Mouse (Mus musculus) ES-CJ7 (cell line): ENCODE measurements around the gene Mras.

ENCODE experiments used
- DNase-seq: peaks from one replicate; pipeline ENCODE4 v3.0.0; 2011; ENCODE audit warnings: low read depth, low spot score

Gene Mras

DNA sequence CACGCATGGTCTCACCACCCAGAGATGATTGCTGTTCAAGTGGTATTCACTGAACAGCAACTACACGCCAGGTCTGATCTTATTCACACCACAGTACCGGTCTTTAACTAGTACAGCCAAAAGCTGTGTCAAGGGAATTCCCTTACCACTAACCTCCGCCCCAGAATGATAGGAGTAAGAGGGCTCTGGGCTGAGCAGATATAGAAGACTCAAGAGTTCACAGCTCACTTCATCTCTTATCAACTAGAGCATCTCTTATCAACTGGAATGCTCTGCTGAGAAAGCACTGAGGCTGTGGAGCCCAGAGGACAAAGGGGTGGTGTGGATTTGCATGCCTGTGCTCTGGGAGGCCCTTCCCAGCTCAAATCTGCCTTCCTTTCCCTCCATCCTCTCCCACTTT, 25.4 kb downstream of the Mras start:
- DNase-seq: no peak

DNA sequence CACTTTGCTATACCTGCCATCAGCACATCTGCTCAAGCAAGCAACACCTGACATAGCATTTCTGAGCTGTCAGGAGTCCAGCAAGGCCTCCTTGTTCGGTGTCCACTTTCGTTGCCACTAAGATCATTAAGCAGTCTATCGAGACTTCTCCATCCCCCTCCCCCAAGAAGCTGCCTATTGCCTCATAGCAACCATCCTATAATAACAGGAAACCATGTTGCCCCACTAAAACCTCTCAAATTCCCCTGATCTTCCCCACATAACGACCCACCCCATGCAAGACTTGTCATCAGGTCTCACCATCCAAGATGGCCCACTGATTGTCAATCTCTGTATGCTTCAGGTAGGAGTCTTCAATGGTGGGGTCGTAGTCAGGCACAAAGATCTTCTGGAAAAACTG, 26.1 kb downstream of the Mras start:
- no peak for DNase-seq

- DNase-seq: no peak
These were observed 27.9 kb downstream of the Mras start for GRCm38 (mm10) chr9:99409280-99409679.

DNA sequence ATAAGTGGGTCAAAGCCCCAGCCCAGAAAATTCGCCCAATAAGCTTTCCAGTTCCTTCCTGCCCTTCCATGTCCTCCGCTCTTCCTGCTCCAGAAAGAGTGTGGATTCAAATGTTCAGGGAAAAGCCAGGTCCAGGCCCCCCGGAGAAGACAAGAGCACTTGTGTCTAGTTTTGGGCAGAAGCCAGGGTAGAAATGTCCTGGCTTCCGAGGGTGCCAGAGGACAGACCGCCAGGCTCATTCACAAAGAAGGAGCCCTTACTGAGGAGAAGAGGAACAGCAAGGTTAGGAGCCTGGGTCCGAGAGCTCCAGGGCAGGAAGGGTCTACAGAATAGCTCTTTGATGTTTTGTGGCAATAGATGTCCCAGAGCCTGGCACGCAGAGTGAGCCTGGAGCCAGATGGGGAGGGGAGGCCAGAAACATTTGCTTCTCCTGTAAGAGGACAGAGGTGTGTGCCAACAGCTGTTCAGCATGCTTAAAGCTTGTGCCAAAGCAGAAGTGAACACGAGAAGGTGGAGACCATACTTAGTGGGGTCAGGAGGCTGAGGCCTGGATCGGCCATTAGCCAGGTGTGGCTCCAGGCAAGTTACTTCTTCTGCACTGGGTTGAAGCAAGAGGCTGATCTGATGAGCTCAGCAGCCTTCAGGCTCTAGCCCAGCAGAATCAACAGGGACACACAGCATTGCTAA, 35.8 kb downstream of the Mras start:
- DNase-seq: no peak

DNA sequence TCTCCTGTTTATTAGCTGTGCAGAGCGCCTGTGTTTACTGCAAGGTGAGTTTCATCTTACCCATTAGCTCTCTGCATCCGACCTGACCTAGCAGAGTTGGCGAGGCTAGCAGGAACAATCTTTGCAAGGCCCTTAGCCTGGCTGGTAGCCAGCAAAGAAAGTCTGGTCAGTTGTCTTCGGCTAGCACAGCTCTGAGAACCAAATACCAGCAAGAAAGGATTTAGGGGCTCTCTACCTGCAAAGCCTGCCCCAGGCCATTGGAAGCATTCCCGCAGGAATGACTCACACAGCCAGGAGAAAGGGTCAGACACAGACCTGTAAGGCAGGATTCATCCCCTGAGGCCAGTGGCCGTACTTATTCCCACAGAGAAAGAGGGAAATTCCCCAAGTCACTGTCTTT, 36.4 kb downstream of the Mras start:
- DNase-seq: no peak

- DNase-seq: no peak
These were observed 39.9 kb downstream of the Mras start for GRCm38 (mm10) chr9:99397056-99397815.

GRCm38 (mm10) chr9:99394366-99394765, 42.8 kb downstream of the Mras start:
- DNase-seq: peak; percentile 62

DNA sequence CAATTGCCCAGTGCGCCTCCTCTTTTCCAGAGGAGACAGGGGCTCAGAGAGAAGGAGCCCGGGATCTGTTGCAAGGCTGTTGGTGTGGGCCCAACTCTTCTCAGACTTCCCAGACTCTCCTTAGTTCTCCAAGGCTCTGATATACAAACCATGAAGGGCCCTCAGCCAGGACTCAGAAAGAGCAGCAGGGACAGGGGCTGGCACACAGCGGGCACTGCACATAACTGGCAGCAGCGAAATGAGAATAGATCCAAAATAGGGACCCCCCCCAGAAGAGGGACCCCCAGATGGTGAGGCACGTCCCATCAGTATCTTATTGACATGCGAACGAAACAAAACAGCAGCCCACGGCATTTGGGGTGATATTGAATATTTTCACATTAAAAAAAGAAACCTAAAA, 44.0 kb downstream of the Mras start:
- DNase-seq: no peak

GRCm38 (mm10) chr9:99391557-99391956, 45.6 kb downstream of the Mras start:
- no peak for DNase-seq

DNA sequence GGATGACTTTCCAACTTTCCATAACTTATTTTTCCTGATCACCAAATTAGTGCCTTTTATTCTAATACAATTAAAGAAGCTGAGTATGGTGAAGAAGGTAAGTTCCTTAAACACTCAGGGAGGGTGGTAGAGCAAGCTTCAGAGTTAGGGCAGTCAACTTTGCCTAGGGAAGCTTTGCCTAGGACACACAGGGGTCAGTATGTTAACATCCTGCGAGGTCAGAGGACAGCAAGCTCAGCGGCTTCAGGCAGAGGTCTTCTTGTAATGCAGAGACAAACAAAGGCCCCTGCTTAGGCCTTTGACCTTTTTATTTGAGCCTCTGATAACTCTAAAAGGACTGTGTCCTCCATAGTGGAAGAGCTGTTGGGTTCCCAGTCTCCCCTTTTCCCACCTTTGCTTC, 46.5 kb downstream of the Mras start:
- no peak for DNase-seq

- DNase-seq: no peak
These were observed 47.0 kb downstream of the Mras start for GRCm38 (mm10) chr9:99390201-99390600.

- DNase-seq: peak; percentile 51
These were observed 47.7 kb downstream of the Mras start for GRCm38 (mm10) chr9:99389506-99389905.

GRCm38 (mm10) chr9:99388856-99389255, 48.3 kb downstream of the Mras start:
- no peak for DNase-seq

DNA sequence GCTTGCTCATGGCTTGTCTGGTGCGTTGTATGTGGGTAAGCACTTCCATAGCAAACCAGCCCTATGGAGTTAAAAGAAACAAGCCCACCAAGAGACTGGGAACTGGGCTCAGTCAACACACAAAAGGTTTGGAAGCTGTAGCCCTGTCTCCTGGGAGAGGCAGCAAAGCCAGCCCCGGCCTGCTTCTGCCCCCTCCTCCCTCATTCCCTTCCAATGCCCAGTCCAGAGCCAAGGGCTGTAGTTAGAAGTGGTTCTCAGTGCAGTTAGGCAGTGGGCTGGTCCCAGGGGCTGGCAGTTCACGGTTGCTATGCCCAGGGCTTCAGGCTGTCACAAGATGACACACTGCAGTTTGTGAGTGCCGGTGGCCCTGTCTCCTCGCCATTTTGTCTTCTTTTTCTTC, 49.1 kb downstream of the Mras start:
- no peak for DNase-seq

DNA sequence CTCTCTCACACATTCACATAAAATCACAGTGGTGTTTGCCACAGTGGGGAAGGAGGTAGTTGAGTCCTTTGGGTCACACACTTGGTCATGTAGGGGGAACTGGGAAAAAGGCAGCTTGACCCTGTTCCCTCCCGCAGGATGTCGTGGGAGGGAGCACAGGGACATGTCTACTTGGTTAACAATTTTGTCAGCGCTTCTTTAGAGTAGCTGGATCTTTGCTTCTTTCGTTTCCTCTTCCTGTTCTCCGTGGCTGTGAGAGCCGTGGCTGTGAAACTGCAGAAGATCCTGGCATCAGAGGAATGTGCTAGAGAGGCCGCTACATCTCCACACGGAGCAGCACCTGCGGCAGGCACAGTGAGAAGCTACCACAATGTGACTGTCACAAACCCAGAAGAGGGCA, 54.6 kb downstream of the Mras start:
- DNase-seq: no peak

DNA sequence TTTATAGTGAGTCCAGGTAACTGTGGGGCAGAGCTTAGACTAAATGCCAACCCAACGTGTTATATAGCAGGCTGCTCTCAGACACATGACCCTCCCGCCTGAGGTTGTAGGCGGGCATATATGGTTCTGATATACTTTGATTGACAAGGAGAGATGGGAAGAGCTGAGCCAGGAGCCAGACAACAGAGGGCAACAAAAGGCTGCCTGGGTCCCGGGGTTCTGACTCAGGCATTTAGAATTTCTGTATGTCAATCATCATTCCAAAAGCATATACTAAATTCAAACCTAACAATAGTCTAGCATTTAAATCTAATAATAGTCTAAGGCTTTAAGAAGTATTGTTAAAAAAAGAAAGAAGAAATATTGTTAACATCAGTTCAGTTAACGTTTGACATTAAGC, 58.0 kb downstream of the Mras start:
- DNase-seq: no peak

DNA sequence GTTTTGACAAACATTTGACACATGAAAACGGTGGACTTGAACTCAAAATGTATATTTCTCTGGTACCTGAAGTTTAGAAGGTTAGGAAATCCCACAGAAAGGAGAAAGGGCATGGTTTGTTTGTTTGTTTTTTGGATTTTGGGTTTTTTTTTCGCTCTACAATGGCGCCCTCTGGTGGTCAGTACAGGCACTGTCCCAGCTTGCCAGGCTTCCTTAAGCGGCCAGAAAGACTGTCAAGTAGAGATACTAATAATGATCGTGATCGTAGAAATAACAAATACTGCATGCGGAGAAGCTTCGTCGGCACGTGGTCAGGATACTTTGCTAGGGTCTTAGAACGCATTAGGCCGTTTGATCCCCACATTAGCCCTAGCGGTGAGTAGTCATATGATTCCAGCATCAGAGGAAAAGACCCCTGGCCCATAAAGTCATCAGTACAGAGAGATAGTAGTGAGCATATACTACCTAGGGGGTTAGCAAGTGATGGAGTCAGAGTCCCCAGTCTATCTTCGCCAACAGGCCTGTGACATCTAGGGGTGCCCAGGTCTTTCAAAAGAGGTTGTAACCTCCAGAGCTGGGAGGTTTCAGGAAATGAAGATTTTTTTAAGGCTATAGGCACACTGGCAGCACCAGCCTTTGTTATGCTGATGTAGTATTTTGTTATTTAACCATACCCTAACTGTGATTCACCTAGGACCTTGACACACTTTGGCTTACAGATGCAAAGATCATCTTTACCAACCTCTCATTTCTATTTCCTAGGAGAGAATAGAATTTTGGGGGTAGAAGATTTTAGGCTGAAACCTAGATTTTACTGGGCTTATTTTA, 60.4 kb downstream of the Mras start:
- peak; percentile 54 for DNase-seq

DNA sequence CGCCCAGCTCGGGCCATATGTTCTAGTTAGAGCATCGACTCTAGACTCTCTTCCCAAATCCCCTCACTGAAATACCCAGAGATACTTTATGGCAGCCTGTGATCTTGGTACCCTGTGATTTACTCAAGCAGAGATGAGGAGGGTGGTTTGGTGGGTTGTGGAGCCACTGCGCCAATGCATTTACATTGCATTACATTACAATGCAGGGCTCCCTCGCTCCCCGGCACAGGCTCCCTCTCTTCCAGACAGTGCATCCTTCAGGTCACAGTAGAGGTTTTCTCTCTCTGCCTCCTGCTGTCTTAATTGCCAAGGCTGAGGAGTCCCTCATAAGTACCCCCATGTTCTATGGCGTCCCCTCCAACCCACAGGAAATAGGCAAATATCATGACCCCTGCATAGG, 68.8 kb downstream of the Mras start:
- DNase-seq: peak; percentile 81

DNA sequence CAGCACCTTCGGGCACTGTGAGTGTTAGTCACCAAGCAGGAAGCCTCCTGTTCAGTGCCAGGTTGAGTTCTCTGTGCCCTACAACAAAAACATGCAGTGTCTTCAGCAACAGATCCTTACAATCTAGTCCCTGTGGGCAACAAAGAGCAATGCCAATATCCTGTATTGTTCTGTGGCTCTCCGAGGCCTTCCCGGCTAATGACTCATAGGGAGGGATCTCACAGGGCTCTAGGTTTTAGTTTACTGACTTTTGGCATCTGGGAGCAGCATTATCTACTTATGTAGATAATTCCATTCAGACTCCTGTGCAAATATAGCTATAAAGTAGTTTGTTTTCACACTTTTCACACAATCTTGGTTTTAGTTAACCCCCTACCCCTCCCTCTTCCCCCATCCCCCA, 71.3 kb downstream of the Mras start:
- no peak for DNase-seq

DNA sequence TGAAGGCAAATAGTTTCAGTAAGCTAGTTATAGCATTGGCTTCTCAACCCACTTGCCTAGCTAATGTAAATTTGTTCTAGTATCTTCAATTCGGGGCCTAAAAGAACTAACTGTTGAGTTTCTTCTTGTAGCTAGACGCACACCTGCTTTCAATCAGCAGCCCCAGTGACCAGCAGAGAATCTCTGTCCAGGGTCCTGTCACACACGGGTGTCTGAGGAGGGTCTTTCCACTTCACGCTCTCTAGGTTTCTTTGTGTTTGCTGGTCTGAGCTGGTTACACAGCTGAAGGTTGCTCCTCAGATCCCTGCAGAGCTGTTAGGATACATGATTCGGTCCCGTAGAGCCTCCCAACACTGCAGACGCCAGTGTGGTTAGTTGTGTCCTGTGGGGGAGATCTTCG, 74.1 kb downstream of the Mras start:
- peak; percentile 63 for DNase-seq

DNA sequence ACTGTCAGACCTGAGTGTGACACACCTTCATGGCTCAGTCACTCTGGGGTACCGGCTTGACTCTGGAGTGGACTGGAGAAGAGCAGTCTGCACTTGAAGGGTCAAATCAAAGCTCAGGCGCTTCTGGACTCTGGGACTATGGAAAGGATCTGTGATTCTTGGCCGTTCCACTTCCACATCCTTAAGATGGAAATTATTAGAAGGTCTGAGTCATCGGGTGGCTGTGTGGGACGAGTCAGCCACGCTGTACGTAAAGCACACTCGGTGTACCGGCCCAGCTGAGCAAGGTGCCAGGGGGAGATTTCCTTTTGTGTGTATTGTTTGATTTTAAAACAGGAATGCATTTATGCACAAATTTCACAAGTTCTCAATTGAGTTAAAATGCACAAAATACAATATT, 75.2 kb downstream of the Mras start:
- no peak for DNase-seq

DNA sequence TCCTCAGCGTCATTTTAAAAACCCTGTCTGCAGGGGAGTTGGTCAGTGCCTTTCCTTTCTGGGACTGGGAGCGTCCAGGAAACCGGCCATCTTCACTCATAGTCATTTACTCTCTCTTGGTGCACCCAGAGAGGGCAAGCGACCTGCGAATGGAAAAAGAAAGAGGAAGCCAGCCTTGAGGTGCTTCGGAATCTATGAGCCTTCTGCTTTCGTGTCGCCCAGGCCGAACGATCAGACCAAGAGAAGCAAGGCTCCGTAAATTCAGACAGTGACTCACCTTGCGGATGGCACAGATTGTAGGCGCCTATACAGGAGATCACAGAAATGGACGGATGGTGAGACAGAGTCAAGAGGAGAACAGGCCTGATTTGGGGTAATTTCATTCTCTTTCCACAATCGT, 78.2 kb downstream of the Mras start:
- DNase-seq: no peak
